Mouse (Mus musculus): ENCODE measurements around the gene Kif5a. TPM values are rescaled to one million over a fixed set of nuclear protein-coding genes. Genes with fewer than 3 reads are reported as not detected.

The Kif5a gene
- polyA plus RNA-seq, 1 experiment from 2014 or later: 2.3 TPM

DNA sequence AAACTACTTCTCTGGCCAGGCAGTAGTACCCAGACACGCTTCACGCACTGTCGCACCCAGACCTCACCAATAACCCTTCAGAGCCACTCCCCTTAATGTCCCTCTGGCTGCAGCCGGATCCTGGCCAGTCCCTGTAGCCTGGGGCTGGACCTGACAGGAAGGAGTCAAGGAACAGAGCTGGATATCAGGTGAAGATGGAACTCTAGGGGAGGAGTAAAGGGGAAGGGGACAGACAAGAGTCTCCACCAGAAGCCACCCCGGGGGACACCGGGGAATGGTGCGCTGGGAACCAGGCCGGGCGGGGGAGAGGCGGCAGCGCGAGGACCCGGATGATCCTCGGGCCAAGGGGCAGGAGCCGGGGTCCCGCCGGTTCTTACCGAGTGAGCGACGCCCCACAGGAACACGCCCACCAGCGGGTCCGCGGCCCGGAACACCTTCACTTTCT is 52.2 kb downstream of the Kif5a start:
- WGBS: under 1% methylated on average over 23 of the region's 25 CpGs
- TF ChIP-seq EP300 (optimal IDR thresholded peaks at IDR 0.05): no peak
- TF ChIP-seq CTCF (IDR thresholded peaks at IDR 0.05; ENCODE audit: low read depth): peak; percentile 3; the same call in 1 of the 2 replicates

DNA sequence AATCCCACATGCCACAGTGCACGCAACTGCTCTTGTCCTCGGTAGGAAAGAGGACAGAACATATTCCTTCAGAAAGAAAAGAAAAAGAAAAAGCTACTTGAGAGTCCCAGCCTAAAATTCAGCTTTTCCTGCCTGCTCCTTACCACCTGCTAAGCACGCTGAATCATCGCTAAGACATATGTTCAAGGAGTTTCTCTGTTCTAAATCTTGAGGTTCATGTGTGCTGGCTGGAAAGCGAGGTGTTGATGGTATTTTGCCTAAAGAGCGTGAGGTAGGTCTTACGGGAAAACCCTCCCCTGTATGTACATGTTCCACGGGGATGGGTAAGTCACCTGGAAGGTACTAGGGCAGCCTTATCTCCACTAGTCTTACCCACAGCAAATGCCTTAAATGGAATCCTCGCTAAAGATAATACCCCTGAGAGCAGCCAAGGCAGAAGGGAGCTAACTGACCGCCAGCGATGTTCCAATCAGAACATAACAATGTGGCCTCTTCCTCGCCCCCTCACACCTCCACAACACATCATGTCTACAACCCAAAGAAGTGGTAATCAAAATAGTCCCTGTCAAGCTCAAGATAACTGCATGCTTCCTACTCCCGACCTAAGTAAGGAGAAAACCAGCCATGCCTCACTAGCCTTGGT is 53.1 kb downstream of the Kif5a start:
- Histone ChIP-seq H3K4me3 (ENCODE audit: low read depth, low read length) (no peak overlapping the region), H3K4me1 (replicated peaks; ENCODE audit: control insufficient read depth, insufficient read depth) (0 out of 2 replicates have a peak, but pooled peaks cover 3% of the 10 kb centered on the region), H3K27me3 (ENCODE audit: control insufficient read depth, insufficient read depth, low read length) (no peaks in the 10 kb centered on the region), H3K9me3 (ENCODE audit: control insufficient read depth, low read length) (no peaks in the 10 kb centered on the region), H3K27ac (replicated peaks) (no peak overlapping the region), H3K4me2 (replicated peaks; ENCODE audit: low read depth) (no peak overlapping the region), H3K9ac (ENCODE audit: low read length) (no peak overlapping the region), H3K36me3 (ENCODE audit: control insufficient read depth, insufficient read depth, low read length) (peaks cover 10% of the 10 kb centered on the region; the same call in 1 of the 2 replicates)
- TF ChIP-seq EP300 (optimal IDR thresholded peaks at IDR 0.05) (no peak), CTCF (IDR thresholded peaks at IDR 0.05; ENCODE audit: low read depth) (no peak)
- 80% methylated on average over 13 of the region's 13 CpGs for WGBS
- DNase-seq (ENCODE audit: low spot score) (no peak), ATAC-seq (ENCODE audit: low FRiP score, low TSS enrichment) (no peak)

More for the DNA sequence above, 52.2 kb downstream of the Kif5a start:
- ATAC-seq (ENCODE audit: low FRiP score, low TSS enrichment) (peak; percentile 72), DNase-seq (ENCODE audit: low spot score) (no peak)
- Histone ChIP-seq H3K9ac (ENCODE audit: low read length) (peak overlapping the region; percentile 81), H3K4me3 (ENCODE audit: low read depth, low read length) (peak overlapping the region; percentile 83), H3K9me3 (ENCODE audit: control insufficient read depth, low read length) (no peaks in the 10 kb centered on the region), H3K27me3 (ENCODE audit: control insufficient read depth, insufficient read depth, low read length) (no peaks in the 10 kb centered on the region), H3K4me2 (replicated peaks; ENCODE audit: low read depth) (peak overlapping the region; percentile 98), H3K27ac (replicated peaks) (peak overlapping the region; percentile 84), H3K36me3 (ENCODE audit: control insufficient read depth, insufficient read depth, low read length) (peaks cover 4% of the 10 kb centered on the region; the same call in 1 of the 2 replicates), H3K4me1 (replicated peaks; ENCODE audit: control insufficient read depth, insufficient read depth) (0 out of 2 replicates have a peak, but pooled peaks cover 3% of the 10 kb centered on the region)

DNA sequence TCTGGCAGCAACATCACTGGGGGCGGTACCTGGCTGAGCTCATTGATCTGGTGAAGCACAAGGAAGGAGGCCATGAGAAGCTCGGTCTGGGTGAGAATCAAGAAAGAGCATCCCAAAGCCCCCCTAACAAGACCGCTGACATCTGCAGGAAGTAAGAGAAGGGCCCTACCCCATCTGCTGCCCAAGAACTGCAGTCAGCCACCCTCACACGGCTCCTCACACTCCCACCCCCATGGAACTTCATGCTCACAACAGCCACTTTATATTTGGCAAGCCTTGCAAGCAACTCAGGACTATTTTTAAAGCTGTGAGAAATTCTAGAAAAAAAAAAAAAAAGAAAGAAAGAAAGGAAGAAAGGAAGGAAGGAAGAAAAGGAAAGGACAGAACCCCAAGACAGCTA is 54.2 kb downstream of the Kif5a start:
- Histone ChIP-seq H3K4me2 (replicated peaks; ENCODE audit: low read depth) (no peak overlapping the region), H3K9ac (ENCODE audit: low read length) (no peak overlapping the region), H3K4me1 (replicated peaks; ENCODE audit: control insufficient read depth, insufficient read depth) (0 out of 2 replicates have a peak, but pooled peaks cover 3% of the 10 kb centered on the region), H3K27ac (replicated peaks) (no peak overlapping the region), H3K9me3 (ENCODE audit: control insufficient read depth, low read length) (no peaks in the 10 kb centered on the region), H3K36me3 (ENCODE audit: control insufficient read depth, insufficient read depth, low read length) (peaks cover 12% of the 10 kb centered on the region; the same call in 1 of the 2 replicates), H3K4me3 (ENCODE audit: low read depth, low read length) (no peak overlapping the region), H3K27me3 (ENCODE audit: control insufficient read depth, insufficient read depth, low read length) (no peaks in the 10 kb centered on the region)
- DNase-seq (ENCODE audit: low spot score) (no peak), ATAC-seq (ENCODE audit: low FRiP score, low TSS enrichment) (no peak)
- WGBS: 76% methylated on average over 4 of the region's 4 CpGs
- TF ChIP-seq CTCF (IDR thresholded peaks at IDR 0.05; ENCODE audit: low read depth) (no peak), EP300 (optimal IDR thresholded peaks at IDR 0.05) (no peak)

DNA sequence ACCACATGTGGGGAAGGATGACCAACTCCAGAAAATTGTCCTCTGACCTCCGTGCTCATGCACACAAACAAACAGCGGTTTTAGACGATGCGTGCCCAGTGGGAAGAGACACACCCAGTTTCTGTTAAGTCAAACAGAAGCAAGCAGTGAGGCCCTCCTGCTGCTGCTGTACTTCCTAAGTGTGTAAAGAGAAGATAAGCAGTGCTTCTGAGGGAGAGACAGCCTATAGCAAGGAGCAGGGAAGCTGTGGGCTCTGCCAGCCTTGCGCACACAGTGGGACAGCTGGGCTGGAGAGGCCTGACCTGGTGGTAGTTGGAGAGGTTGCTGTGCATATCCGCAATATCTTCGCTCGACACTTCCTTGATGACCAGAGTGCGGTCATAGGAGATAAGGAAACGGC is 57.8 kb downstream of the Kif5a start:
- Histone ChIP-seq H3K4me2 (replicated peaks; ENCODE audit: low read depth) (no peak overlapping the region), H3K36me3 (ENCODE audit: control insufficient read depth, insufficient read depth, low read length) (peaks cover 15% of the 10 kb centered on the region), H3K9ac (ENCODE audit: low read length) (no peak overlapping the region), H3K27ac (replicated peaks) (no peak overlapping the region), H3K27me3 (ENCODE audit: control insufficient read depth, insufficient read depth, low read length) (no peaks in the 10 kb centered on the region), H3K4me1 (replicated peaks; ENCODE audit: control insufficient read depth, insufficient read depth) (no peaks in the 10 kb centered on the region), H3K4me3 (ENCODE audit: low read depth, low read length) (no peak overlapping the region), H3K9me3 (ENCODE audit: control insufficient read depth, low read length) (no peaks in the 10 kb centered on the region)
- 0 out of 2 replicates have a peak, but pooled peaks have one; percentile 28 for ATAC-seq (ENCODE audit: low FRiP score, low TSS enrichment)
- 72% methylated on average over 10 of the region's 10 CpGs for WGBS
- peak; percentile 42 for DNase-seq (ENCODE audit: low spot score)
- TF ChIP-seq EP300 (optimal IDR thresholded peaks at IDR 0.05) (no peak), CTCF (IDR thresholded peaks at IDR 0.05; ENCODE audit: low read depth) (no peak)

DNA sequence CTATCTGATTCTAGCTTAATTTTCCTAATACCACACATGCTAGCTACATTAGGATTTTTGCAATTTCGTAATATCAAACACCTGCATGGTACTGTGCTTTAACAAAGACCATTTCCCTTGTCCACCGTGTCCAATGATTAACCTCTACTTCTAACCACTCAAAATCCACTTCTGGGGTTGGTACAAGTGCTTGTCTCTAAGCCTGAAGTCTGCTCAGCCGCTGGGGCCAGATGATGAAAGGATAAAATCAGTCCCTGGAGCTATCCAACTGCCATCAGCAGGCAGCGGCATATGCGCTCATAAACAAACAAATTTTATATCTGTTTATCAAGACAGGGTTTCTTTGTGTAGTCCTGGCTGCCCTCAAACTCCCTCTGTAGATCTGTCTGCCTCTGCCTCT is 58.6 kb downstream of the Kif5a start:
- TF ChIP-seq CTCF (IDR thresholded peaks at IDR 0.05; ENCODE audit: low read depth): no peak
- TF ChIP-seq EP300 (optimal IDR thresholded peaks at IDR 0.05): no peak
- Histone ChIP-seq H3K4me3 (ENCODE audit: low read depth, low read length) (no peak overlapping the region), H3K4me2 (replicated peaks; ENCODE audit: low read depth) (no peak overlapping the region), H3K27ac (replicated peaks) (no peak overlapping the region), H3K9ac (ENCODE audit: low read length) (no peak overlapping the region), H3K4me1 (replicated peaks; ENCODE audit: control insufficient read depth, insufficient read depth) (no peaks in the 10 kb centered on the region), H3K27me3 (ENCODE audit: control insufficient read depth, insufficient read depth, low read length) (no peaks in the 10 kb centered on the region), H3K36me3 (ENCODE audit: control insufficient read depth, insufficient read depth, low read length) (peaks cover 15% of the 10 kb centered on the region), H3K9me3 (ENCODE audit: control insufficient read depth, low read length) (no peaks in the 10 kb centered on the region)
- DNase-seq (ENCODE audit: low spot score): no peak
- WGBS: 87% methylated on average over 5 of the region's 5 CpGs
- ATAC-seq (ENCODE audit: low FRiP score, low TSS enrichment): no peak

DNA sequence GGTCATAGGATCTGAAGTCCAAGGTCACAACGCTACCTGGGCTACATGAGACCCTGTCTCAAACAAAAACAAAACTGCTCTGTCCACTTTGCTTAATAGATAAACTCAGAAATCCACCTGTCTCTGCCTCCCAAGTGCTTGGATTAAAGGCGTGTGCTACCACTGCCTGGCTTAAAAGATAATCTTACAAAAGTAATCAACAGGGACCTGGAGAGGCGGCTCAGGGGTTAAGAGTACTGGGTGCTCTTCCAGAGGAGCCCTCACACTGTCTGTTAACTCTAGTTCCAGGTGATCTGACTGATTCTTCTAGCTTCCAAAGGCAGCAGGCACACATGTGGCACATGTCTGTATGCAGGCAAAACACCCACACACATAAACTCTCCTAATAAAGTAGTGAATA is 60.0 kb downstream of the Kif5a start:
- Histone ChIP-seq H3K4me2 (replicated peaks; ENCODE audit: low read depth) (no peak overlapping the region), H3K9ac (ENCODE audit: low read length) (no peak overlapping the region), H3K36me3 (ENCODE audit: control insufficient read depth, insufficient read depth, low read length) (peaks cover 15% of the 10 kb centered on the region), H3K4me1 (replicated peaks; ENCODE audit: control insufficient read depth, insufficient read depth) (no peaks in the 10 kb centered on the region), H3K9me3 (ENCODE audit: control insufficient read depth, low read length) (no peaks in the 10 kb centered on the region), H3K27me3 (ENCODE audit: control insufficient read depth, insufficient read depth, low read length) (no peaks in the 10 kb centered on the region), H3K27ac (replicated peaks) (no peak overlapping the region), H3K4me3 (ENCODE audit: low read depth, low read length) (no peak overlapping the region)
- TF ChIP-seq EP300 (optimal IDR thresholded peaks at IDR 0.05) (no peak), CTCF (IDR thresholded peaks at IDR 0.05; ENCODE audit: low read depth) (no peak)
- ATAC-seq (ENCODE audit: low FRiP score, low TSS enrichment) (no peak), DNase-seq (ENCODE audit: low spot score) (no peak)
- WGBS: 81% methylated on average over 3 of the region's 3 CpGs
